Mouse (Mus musculus) adrenal gland (tissue): ENCODE results near the gene Krtcap3.

Experiments
- intact Hi-C: fragments of 180-260 bp; cut with DNase I; formaldehyde crosslinking; loops from one replicate; pipeline ENCODE4 v1.15.1; 2025

Gene Krtcap3

DNA sequence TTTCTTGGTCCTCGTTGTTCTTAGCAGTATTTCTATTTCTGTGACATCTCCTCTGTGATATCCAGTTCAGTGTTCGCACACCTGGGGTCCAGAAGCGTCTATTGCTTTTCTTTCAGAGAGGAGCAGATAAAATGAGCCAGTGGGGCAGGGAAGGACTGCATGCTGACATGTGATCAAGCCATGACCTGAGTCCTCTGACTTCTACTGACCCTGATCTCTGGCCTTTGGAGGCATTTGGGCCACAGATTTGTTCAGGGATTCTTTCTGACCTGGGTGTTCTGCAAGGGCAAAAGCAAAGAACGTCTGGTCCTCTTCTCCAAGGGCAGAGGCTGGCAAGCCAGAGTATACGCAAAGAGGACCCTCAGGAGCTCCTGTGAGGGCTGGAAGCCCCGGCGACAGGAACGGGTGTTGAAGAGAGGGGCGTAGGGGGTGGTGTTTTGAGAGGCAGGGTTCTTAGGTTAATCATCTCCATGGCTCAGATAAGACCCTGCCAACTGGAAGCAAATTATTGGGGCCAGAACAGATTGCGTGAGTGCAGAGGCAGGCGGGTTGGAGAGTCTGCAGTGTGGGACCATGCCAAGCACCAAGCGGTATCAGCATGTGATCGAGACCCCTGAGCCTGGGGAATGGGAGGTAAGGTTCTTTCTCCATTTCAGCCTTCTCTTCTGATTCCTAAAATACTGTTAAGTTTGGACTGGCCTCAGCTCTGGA is 45.7 kb downstream of the Krtcap3 start, which contains the start of gene Gckr:
Gene Gckr, plus strand, starts transcription at position 397 of the 711 bp plus-strand sequence.
- intact Hi-C loops: no loop called here

- intact Hi-C loops: no loop called here
Measured at GRCm38 (mm10) chr5:31297981-31298380, 46.5 kb downstream of the Krtcap3 start.

- intact Hi-C loops: no loop called here
Measured at GRCm38 (mm10) chr5:31298486-31298885, 47.0 kb downstream of the Krtcap3 start.

DNA sequence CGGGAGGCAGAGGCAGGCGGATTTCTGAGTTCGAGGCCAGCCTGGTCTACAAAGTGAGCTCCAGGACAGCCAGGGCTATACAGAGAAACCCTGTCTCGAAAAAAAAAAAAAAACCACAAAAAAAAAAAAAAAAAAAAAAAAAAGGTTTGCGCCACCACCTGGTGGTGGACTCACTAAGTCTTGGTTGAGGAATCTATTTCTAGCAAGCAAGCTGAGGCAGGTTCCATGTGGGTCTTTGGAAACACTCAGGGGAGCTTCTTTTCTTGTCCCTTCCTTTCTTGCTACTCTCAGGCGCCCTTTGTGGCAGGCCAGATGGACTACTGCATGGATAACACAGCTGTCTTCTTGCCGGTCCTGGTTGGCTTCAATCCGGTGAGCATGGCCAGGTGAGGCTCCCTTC is 50.4 kb downstream of the Krtcap3 start:
- intact Hi-C loops: no loop called here
